Mouse (Mus musculus) cortical plate, adult 2 months (tissue): ENCODE data around the gene Slc22a18. TPM values are rescaled to one million over a fixed set of nuclear protein-coding genes. Genes with fewer than 3 reads are reported as not detected.

Experiments
- H3K27ac ChIP-seq: fragments of 200-500 bp; 2 replicates; pipeline ENCODE4 v1.5.1; 2012; ENCODE audit warnings: low read length, control low read depth, inconsistent platforms; ENCODE audit not compliant: insufficient read depth
- H3K4me1 ChIP-seq: fragments of 200-500 bp; 2 replicates; pipeline ENCODE4 v1.6.1; 2011; ENCODE audit warnings: low read length; ENCODE audit not compliant: control insufficient read depth, insufficient read depth
- H3K4me3 ChIP-seq: fragments of 200-500 bp; 2 replicates; pipeline ENCODE4 v1.5.1; 2011; ENCODE audit warnings: mild to moderate bottlenecking, low read length, control low read depth; ENCODE audit not compliant: insufficient read depth
- CTCF ChIP-seq: fragments of 200-500 bp; IDR thresholded peaks from 2 replicates; pipeline ENCODE4 v1.5.1; 2011; ENCODE audit warnings: mild to moderate bottlenecking, control low read depth, low read length; ENCODE audit not compliant: insufficient read depth; ENCODE audit errors: extremely low read depth
- POLR2A ChIP-seq: fragments of 200-500 bp; IDR thresholded peaks from 2 replicates; pipeline ENCODE4 v1.6.1; 2011; ENCODE audit warnings: mild to moderate bottlenecking, low read length, control low read depth; ENCODE audit not compliant: insufficient read depth; ENCODE audit errors: extremely low read depth
- polyA plus RNA-seq: library from polyadenylated mRNA; depleted of rRNA; stranded (reverse); fragments of >200 nt; gene quantifications from 2 replicates; pipeline ENCODE4 v1.2.3, GENCODE M21; 2012

Slc22a18 gene
- polyA plus RNA-seq, 1 experiment, result 1.1 TPM

GRCm38 (mm10) chr7:143480498-143480897 is 7.0 kb downstream of the Slc22a18 start:
- TF ChIP-seq CTCF (peak; percentile 38), POLR2A (no peak)
- Histone ChIP-seq H3K4me3 (no peak overlapping the region), H3K4me1 (no peaks in the 10 kb centered on the region), H3K27ac (no peak overlapping the region)

GRCm38 (mm10) chr7:143481806-143482387 is 8.4 kb downstream of the Slc22a18 start:
- no peaks in the 10 kb centered on the region for H3K4me1 ChIP-seq
- H3K4me3 ChIP-seq, result no peak overlapping the region
- no peak overlapping the region for H3K27ac ChIP-seq
- no peak for TF ChIP-seq POLR2A
- TF ChIP-seq CTCF, result no peak

- Histone ChIP-seq H3K4me3 (no peak overlapping the region), H3K27ac (no peak overlapping the region), H3K4me1 (no peaks in the 10 kb centered on the region)
- TF ChIP-seq POLR2A (no peak), CTCF (no peak)
Observed at GRCm38 (mm10) chr7:143482541-143482940, 9.0 kb downstream of the Slc22a18 start.

- Histone ChIP-seq H3K4me3 (no peak overlapping the region), H3K4me1 (no peaks in the 10 kb centered on the region)
Observed at GRCm38 (mm10) chr7:143489735-143490134, 16.2 kb downstream of the Slc22a18 start.

GRCm38 (mm10) chr7:143493616-143494126 is 20.1 kb downstream of the Slc22a18 start:
- Histone ChIP-seq H3K4me1 (no peaks in the 10 kb centered on the region), H3K27ac (no peak overlapping the region), H3K4me3 (no peak overlapping the region)
- no peak for TF ChIP-seq POLR2A
- no peak for TF ChIP-seq CTCF

More at GRCm38 (mm10) chr7:143489735-143490134, 16.2 kb downstream of the Slc22a18 start:
- no peak for TF ChIP-seq POLR2A
- no peak for TF ChIP-seq CTCF
- no peak overlapping the region for H3K27ac ChIP-seq

- no peaks in the 10 kb centered on the region for H3K4me1 ChIP-seq
- TF ChIP-seq POLR2A (no peak), CTCF (no peak)
Observed at GRCm38 (mm10) chr7:143495104-143495961, 21.8 kb downstream of the Slc22a18 start.

GRCm38 (mm10) chr7:143498584-143498983 is 25.0 kb downstream of the Slc22a18 start:
- H3K27ac ChIP-seq, result no peak overlapping the region
- no peaks in the 10 kb centered on the region for H3K4me1 ChIP-seq
- no peak overlapping the region for H3K4me3 ChIP-seq
- no peak for TF ChIP-seq POLR2A
- no peak for TF ChIP-seq CTCF

More at GRCm38 (mm10) chr7:143495104-143495961, 21.8 kb downstream of the Slc22a18 start:
- H3K27ac ChIP-seq, result no peak overlapping the region
- H3K4me3 ChIP-seq, result no peak overlapping the region

- H3K4me3 ChIP-seq, result no peak overlapping the region
- no peaks in the 10 kb centered on the region for H3K4me1 ChIP-seq
- no peak for TF ChIP-seq POLR2A
- TF ChIP-seq CTCF, result no peak
- no peak overlapping the region for H3K27ac ChIP-seq
Observed at GRCm38 (mm10) chr7:143500912-143501311, 27.4 kb downstream of the Slc22a18 start.

- Histone ChIP-seq H3K4me1 (no peaks in the 10 kb centered on the region), H3K4me3 (peak overlapping the region; percentile 36), H3K27ac (no peak overlapping the region)
- TF ChIP-seq POLR2A, result no peak
- TF ChIP-seq CTCF, result no peak
Observed at GRCm38 (mm10) chr7:143501643-143502417, 28.3 kb downstream of the Slc22a18 start.
